Mouse (Mus musculus): ENCODE measurements around the gene Fam47c. TPM values are rescaled to one million over a fixed set of nuclear protein-coding genes. Genes with fewer than 3 reads are reported as not detected.

The Fam47c gene
- not detected for polyA plus RNA-seq (2017; shearing (Covaris generic))

DNA sequence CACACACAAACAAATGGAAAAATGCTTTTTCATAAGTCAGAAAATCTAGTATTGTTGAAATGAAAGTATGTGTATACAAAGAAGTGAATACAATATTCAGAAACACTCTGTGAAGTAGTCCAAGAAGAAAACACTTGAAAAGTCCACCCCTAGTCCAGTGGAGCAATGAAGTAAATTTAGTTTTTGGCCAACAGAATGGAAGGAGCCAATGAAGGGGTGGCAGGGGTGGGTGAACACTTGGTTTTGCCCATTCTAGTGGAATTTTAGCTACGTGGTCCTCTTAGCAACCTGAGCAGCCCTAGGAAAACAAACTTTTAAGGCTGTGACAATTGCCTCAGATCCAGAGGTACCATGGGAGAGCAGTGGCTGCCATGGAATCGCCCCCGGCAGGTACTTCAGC is at the start of gene Fam47c:
Gene Fam47c, plus strand, starts transcription at position 301 of the 400 bp plus-strand sequence.

Other genes starting within 250 kb of the Fam47c start
- 3.5 TPM for gene Prrg1, start 153.9 kb upstream of the Fam47c start, polyA plus RNA-seq (2017; shearing (Covaris generic))

Data from effector memory CD4-positive, alpha-beta T cell, adult 5 months (primary cell).